Mouse (Mus musculus) liver, embryonic 14.5 days (tissue): ENCODE results near the gene Klhl2. TPM values are rescaled to one million over a fixed set of nuclear protein-coding genes. Genes with fewer than 3 reads are reported as not detected.

ENCODE experiments used
- ATAC-seq: fragments of 200-750 bp; cut with Nextera tagmentation; 2 replicates; pipeline ENCODE4 v1.8.0; 2017; ENCODE audit warnings: moderate number of reproducible peaks, mild to moderate bottlenecking, moderate library complexity; ENCODE audit not compliant: insufficient read depth
- DNase-seq, 3 experiments: peaks; one replicate each; pipeline ENCODE4 v3.0.0-alpha.2; 2012 to 2013; ENCODE audit warnings: low read depth in 3 of 3, low spot score in 3 of 3
- H3K27ac ChIP-seq: fragments of 300-500 bp; sonication (generic); 2 replicates; pipeline ENCODE4 v1.5.1; 2014; ENCODE audit warnings: moderate library complexity, mild to moderate bottlenecking, control low read depth, inconsistent platforms
- H3K27me3 ChIP-seq: fragments of 300-500 bp; sonication (generic); 2 replicates; pipeline ENCODE4 v1.6.1; 2014; ENCODE audit warnings: mild to moderate bottlenecking, low read length, moderate library complexity; ENCODE audit not compliant: control insufficient read depth, insufficient read depth
- H3K36me3 ChIP-seq: fragments of 300-500 bp; sonication (generic); replicated peaks from 2 replicates; pipeline ENCODE4 v1.6.1; 2014; ENCODE audit warnings: low read depth; ENCODE audit not compliant: control insufficient read depth, insufficient read depth
- H3K4me1 ChIP-seq, 2 experiments: fragments of 200-500 bp in 1 of 2; fragments of 300-500 bp in 1 of 2; sonication (generic) in 1 of 2; replicated peaks; 2 replicates each; pipeline ENCODE4 v1.6.1; 2012 to 2014; ENCODE audit warnings: antibody characterized with exemption in 1 of 2, inconsistent platforms in 1 of 2, low read length in 1 of 2; ENCODE audit not compliant: control insufficient read depth in 2 of 2, insufficient read depth in 2 of 2
- H3K4me2 ChIP-seq: fragments of 300-500 bp; sonication (generic); 2 replicates; pipeline ENCODE4 v1.6.1; 2014; ENCODE audit warnings: low read depth, mild to moderate bottlenecking, control low read depth, moderate library complexity
- H3K4me3 ChIP-seq, 2 experiments: fragments of 200-500 bp in 1 of 2; fragments of 300-500 bp in 1 of 2; sonication (generic) in 1 of 2; 2 replicates each; pipeline ENCODE4 v1.5.1; 2012 to 2014; ENCODE audit warnings: low read depth in 2 of 2, low read length in 2 of 2, mild to moderate bottlenecking in 2 of 2, control low read depth in 1 of 2, inconsistent platforms in 1 of 2, moderate library complexity in 1 of 2; ENCODE audit not compliant: insufficient read depth in 1 of 2
- H3K9ac ChIP-seq: fragments of 300-500 bp; sonication (generic); replicated peaks from 2 replicates; pipeline ENCODE4 v1.6.1; 2014; ENCODE audit warnings: mild to moderate bottlenecking, control low read depth, moderate library complexity
- H3K9me3 ChIP-seq: fragments of 300-500 bp; sonication (generic); 2 replicates; pipeline ENCODE4 v1.6.1; 2016; ENCODE audit warnings: low read length, mixed read lengths; ENCODE audit not compliant: control insufficient read depth
- CTCF ChIP-seq: IDR thresholded peaks from 2 replicates; pipeline ENCODE4 v1.5.1; 2016; ENCODE audit warnings: antibody characterized with exemption, low read depth, control low read depth
- EP300 ChIP-seq: IDR thresholded peaks from 2 replicates; pipeline ENCODE4 v1.6.1; 2016; ENCODE audit warnings: antibody characterized with exemption, low read depth
- WGBS: fragments of 180-500 bp; shearing (Covaris S2); extraction: QIAGEN DNeasy Blood & Tissue Kit; methylation state at CpG from one replicate; pipeline ENCODE4 v1.1.7; 2014; ENCODE audit not compliant: insufficient replicate concordance; 5-methylcytosine and 5-hydroxymethylcytosine counted together
- polyA plus RNA-seq, 2 experiments: library from polyadenylated mRNA; depleted of rRNA in 1 of 2; stranded (reverse) in 1 of 2; unstranded in 1 of 2; fragments of >200 nt; fragmentation: Nextera tagmentation in 1 of 2; extraction: Ambion mirVana in 1 of 2; gene quantifications; 2 replicates each; pipeline versions ENCODE4 v1.2.1 to v1.2.3; 2012 to 2014

The Klhl2 gene
- polyA plus RNA-seq, 2 experiments, result 2.7 to 3.4 TPM

DNA sequence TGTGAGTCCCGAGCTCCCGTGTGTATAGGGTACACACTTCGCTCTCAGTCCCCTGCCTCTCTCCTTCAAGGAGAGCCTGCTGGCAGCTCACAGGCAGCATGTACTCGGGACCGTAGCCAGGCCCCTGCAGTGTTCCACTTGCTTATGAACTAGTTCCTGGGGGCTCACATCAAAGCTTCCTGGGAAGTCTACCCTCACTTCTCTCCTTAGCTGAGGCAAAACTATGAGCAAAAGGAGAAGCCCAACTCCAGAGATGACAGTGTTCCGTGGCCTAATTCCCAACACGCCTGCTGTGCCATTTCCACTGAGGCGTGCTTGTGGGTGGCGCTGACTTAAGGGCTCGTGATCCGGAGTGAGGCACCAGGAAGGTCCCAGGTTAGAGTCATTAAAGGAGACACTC, 25.9 kb downstream of the Klhl2 start:
- 79% methylated on average over 11 of the region's 11 CpGs for WGBS
- Histone ChIP-seq H3K9me3 (no peaks in the 10 kb centered on the region), H3K4me3 (no peak overlapping the region), H3K36me3 (no peaks in the 10 kb centered on the region), H3K4me1 (no peaks in the 10 kb centered on the region; a peak in 1 of 4 replicates), H3K9ac (no peak overlapping the region), H3K4me2 (no peak overlapping the region), H3K27me3 (no peaks in the 10 kb centered on the region), H3K27ac (no peak overlapping the region)
- no peak for DNase-seq
- no peak for TF ChIP-seq CTCF
- TF ChIP-seq EP300, result no peak
- ATAC-seq, result no peak

DNA sequence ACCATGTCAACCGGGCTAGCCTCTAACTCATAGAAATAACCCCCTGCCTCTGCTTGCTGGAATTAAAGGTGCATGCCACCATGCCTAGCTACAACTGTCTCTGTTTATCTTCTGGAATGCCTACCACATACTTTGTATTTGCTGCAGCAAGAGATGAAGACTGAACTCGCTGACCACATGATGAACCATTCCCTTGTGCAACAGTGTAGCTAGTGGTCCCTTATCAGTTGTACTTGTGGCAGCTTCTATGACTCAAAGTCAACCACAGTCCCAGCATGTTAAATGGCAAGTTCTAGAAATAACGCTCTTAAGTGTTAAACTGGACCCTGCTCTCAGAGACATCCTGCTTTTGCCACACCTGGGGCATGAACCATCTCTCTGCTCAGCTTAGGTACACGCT, 28.9 kb downstream of the Klhl2 start:
- ATAC-seq, result no peak
- H3K9me3 ChIP-seq, result no peaks in the 10 kb centered on the region
- H3K4me2 ChIP-seq, result no peak overlapping the region
- no peak for TF ChIP-seq CTCF
- no peak for TF ChIP-seq EP300
- 38% methylated on average over 4 of the region's 4 CpGs for WGBS
- DNase-seq, result no peak
- H3K27ac ChIP-seq, result no peak overlapping the region
- no peaks in the 10 kb centered on the region for H3K36me3 ChIP-seq
- no peaks in the 10 kb centered on the region for H3K4me1 ChIP-seq
- no peaks in the 10 kb centered on the region for H3K27me3 ChIP-seq
- H3K4me3 ChIP-seq, result no peak overlapping the region
- H3K9ac ChIP-seq, result no peak overlapping the region

DNA sequence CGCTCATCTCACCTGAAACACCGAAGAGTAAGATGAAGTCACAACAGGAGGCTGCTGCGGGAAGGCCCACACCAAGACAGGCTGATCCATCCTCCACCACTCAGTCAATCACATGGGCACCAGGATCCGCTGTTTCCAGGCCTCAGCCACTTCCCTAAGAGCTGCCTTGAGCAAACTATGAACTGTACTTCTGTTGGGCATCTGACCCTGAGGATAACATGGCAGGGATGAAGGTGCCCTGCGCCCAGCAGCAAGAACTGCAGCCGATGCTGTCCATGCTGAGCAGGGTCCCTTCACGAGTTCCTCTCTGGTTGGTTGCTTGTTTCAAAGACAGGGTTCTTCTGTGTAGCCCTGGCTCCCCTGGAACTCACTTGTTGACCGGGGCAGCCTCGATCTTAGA, 38.0 kb downstream of the Klhl2 start:
- TF ChIP-seq EP300 (no peak), CTCF (no peak)
- H3K9me3 ChIP-seq, result no peaks in the 10 kb centered on the region
- no peak overlapping the region for H3K9ac ChIP-seq
- no peak overlapping the region for H3K4me3 ChIP-seq
- WGBS, result 76% methylated on average over 9 of the region's 9 CpGs
- H3K4me2 ChIP-seq, result no peak overlapping the region
- no peak overlapping the region for H3K27ac ChIP-seq
- no peak for ATAC-seq
- H3K27me3 ChIP-seq, result no peaks in the 10 kb centered on the region
- no peaks in the 10 kb centered on the region for H3K36me3 ChIP-seq
- H3K4me1 ChIP-seq, result no peaks in the 10 kb centered on the region
- no peak for DNase-seq

DNA sequence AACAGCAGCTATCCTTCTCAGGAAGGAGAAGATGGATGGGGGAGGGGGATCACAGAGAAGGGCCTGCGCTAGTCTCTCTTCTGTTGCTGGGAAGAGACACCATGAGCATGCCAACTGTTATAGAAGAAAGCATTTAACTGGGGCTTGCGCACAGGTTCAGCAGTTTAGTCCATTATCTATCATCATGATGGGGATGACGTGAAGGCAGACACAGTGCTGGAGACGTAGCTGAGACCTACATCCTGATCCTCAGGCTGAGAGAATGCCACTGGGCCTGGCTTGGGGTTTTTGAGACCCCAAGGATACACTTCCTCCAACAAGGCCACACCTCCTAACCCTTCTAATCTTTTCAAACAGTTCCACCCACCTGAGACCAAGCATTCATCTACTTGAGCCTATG, 38.7 kb downstream of the Klhl2 start:
- DNase-seq (no peak), ATAC-seq (no peak)
- no peak for TF ChIP-seq CTCF
- TF ChIP-seq EP300, result no peak
- Histone ChIP-seq H3K27me3 (no peaks in the 10 kb centered on the region), H3K27ac (no peak overlapping the region), H3K36me3 (no peaks in the 10 kb centered on the region), H3K9ac (no peak overlapping the region), H3K9me3 (no peaks in the 10 kb centered on the region), H3K4me1 (no peaks in the 10 kb centered on the region), H3K4me2 (no peak overlapping the region), H3K4me3 (no peak overlapping the region)
- 77% methylated on average over 4 of the region's 4 CpGs for WGBS

GRCm38 (mm10) chr8:64806558-64806957, 43.3 kb downstream of the Klhl2 start:
- Histone ChIP-seq H3K9ac (no peak overlapping the region), H3K27ac (no peak overlapping the region), H3K36me3 (no peaks in the 10 kb centered on the region), H3K4me2 (no peak overlapping the region), H3K9me3 (no peaks in the 10 kb centered on the region), H3K4me1 (no peaks in the 10 kb centered on the region), H3K27me3 (no peaks in the 10 kb centered on the region), H3K4me3 (no peak overlapping the region)
- DNase-seq (no peak), ATAC-seq (no peak)
- TF ChIP-seq CTCF, result no peak
- TF ChIP-seq EP300, result no peak
- 68% methylated on average over 3 of the region's 3 CpGs for WGBS
